In genomic region chr19:44292941-44293768, GRCm38 (mm10) we compare ENCODE assay signal across 8 mouse cellular contexts. TPM values are rescaled to one million over a fixed set of nuclear protein-coding genes. Genes with fewer than 3 reads are reported as not detected.
DNase-seq lines count a peak whose midpoint lies in the region; ATAC-seq lines count a peak whose summit lies in the region.

Scd2 (plus strand) TSS chr19:44293674.

- H3K36me3 ChIP-seq in lung, embryonic 16.5 days (ENCODE audit: control insufficient read depth, insufficient read depth, low read length), result peaks cover 16% of the 10 kb centered on the region
- peaks cover 10% of the 10 kb centered on the region for H3K36me3 ChIP-seq in forebrain, embryonic 15.5 days
- 0 out of 2 replicates have a peak, but pooled peaks cover 4% of the 10 kb centered on the region for H3K36me3 ChIP-seq in intestine, embryonic 15.5 days

- H3K27ac ChIP-seq in lung, embryonic 16.5 days (ENCODE audit: low read length), result peak within 1 kb of the TSS; percentile 98
- peak within 1 kb of the TSS; percentile 99 for H3K27ac ChIP-seq in forebrain, embryonic 15.5 days (replicated peaks)
- H3K27ac ChIP-seq in intestine, embryonic 15.5 days, result peak within 1 kb of the TSS; percentile 98

- ATAC-seq in lung, embryonic 16.5 days (ENCODE audit: low read depth), result peak; percentile 12
- ATAC-seq in forebrain, embryonic 15.5 days (replicated peaks), result peak; percentile 63
- ATAC-seq in intestine, embryonic 15.5 days, result peak; percentile 52

- H3K4me3 ChIP-seq in lung, embryonic 16.5 days (ENCODE audit: low read length), result peak within 1 kb of the TSS; percentile 84
- peak within 1 kb of the TSS; percentile 78 for H3K4me3 ChIP-seq in forebrain, embryonic 15.5 days
- H3K4me3 ChIP-seq in intestine, embryonic 15.5 days (replicated peaks), result peak within 1 kb of the TSS; percentile 75

- peak within 1 kb of the TSS; percentile 96 for H3K4me2 ChIP-seq in lung, embryonic 16.5 days (ENCODE audit: low read depth, low read length)
- peak within 1 kb of the TSS; percentile 96 for H3K4me2 ChIP-seq in forebrain, embryonic 15.5 days (replicated peaks)
- H3K4me2 ChIP-seq in intestine, embryonic 15.5 days (replicated peaks), result peak within 1 kb of the TSS; percentile 87

- 2% methylated on average over 21 of the region's 21 CpGs for WGBS in lung, embryonic 16.5 days
- WGBS in forebrain, embryonic 15.5 days, result 2% methylated on average over 21 of the region's 21 CpGs
- WGBS in intestine, embryonic 15.5 days, result 2% methylated on average over 21 of the region's 21 CpGs

- no peak for DNase-seq in lung, postnatal 14 days
- no peak for DNase-seq in adrenal gland, adult 8-10 months
- peak; percentile 37 for DNase-seq in lung, postnatal 10 days
- peak; percentile 32 for DNase-seq in thymus, postnatal 14 days
- DNase-seq in frontal cortex, postnatal 14 days (ENCODE audit: low spot score in 2 of 2), result no peak

- H3K9me3 ChIP-seq in lung, embryonic 16.5 days (ENCODE audit: control insufficient read depth, low read length), result no peaks in the 10 kb centered on the region
- H3K9me3 ChIP-seq in forebrain, embryonic 15.5 days, result no peaks in the 10 kb centered on the region
- no peaks in the 10 kb centered on the region for H3K9me3 ChIP-seq in intestine, embryonic 15.5 days

- no peaks in the 10 kb centered on the region for H3K27me3 ChIP-seq in lung, embryonic 16.5 days (ENCODE audit: control insufficient read depth, insufficient read depth, low read depth, low read length)
- no peaks in the 10 kb centered on the region for H3K27me3 ChIP-seq in forebrain, embryonic 15.5 days
- H3K27me3 ChIP-seq in intestine, embryonic 15.5 days (replicated peaks), result no peaks in the 10 kb centered on the region

- H3K9ac ChIP-seq in lung, embryonic 16.5 days (ENCODE audit: low read length), result peak within 1 kb of the TSS; percentile 92
- peak within 1 kb of the TSS; percentile 92 for H3K9ac ChIP-seq in forebrain, embryonic 15.5 days (replicated peaks)
- peak within 1 kb of the TSS; percentile 86 for H3K9ac ChIP-seq in intestine, embryonic 15.5 days

- H3K4me1 ChIP-seq in lung, embryonic 16.5 days (replicated peaks; ENCODE audit: control insufficient read depth, insufficient read depth, low read length), result peaks cover 53% of the 10 kb centered on the region
- H3K4me1 ChIP-seq in forebrain, embryonic 15.5 days, result peaks cover 44% of the 10 kb centered on the region
- peaks cover 48% of the 10 kb centered on the region for H3K4me1 ChIP-seq in intestine, embryonic 15.5 days (replicated peaks)

RNA-seq across cellular contexts. Expression of gene Scd2, which starts in this region (rescaled TPM):
- polyA plus RNA-seq in lung, embryonic 16.5 days (2015; fragmentation: Nextera tagmentation; extraction: Ambion mirVana), result 225 and 232 TPM in 2 replicates
- 1,000 to 10,000 TPM in 3 of 4 experiments, 100 to 1,000 TPM in 1; 965 to 1,225 (median 1,109) TPM for total RNA-seq in adrenal gland, adult 8-10 months (2022)
- 253 and 267 TPM in 2 replicates for polyA plus RNA-seq in forebrain, embryonic 15.5 days (2015; fragmentation: Nextera tagmentation; extraction: Ambion mirVana)
- 417 and 432 TPM in 2 replicates for polyA plus RNA-seq in intestine, embryonic 15.5 days (2015; fragmentation: Nextera tagmentation; extraction: Ambion mirVana)

Comparison
In these comparisons a context has a peak if more than half of its experiments do, and no peak if none do; other contexts are left out.
1. DNase-seq: peak in lung, postnatal 10 days (single experiment) and thymus, postnatal 14 days (single experiment); none in lung, postnatal 14 days (single experiment), adrenal gland, adult 8-10 months (single experiment) and frontal cortex, postnatal 14 days (0 of 2).
2. ATAC-seq: peak in every context shown above with its lines; median percentile 63 in forebrain, embryonic 15.5 days; 52 in intestine, embryonic 15.5 days; 12 in lung, embryonic 16.5 days.
3. Peak in every context shown above with its lines, with median percentiles within 50 percentile points of each other: H3K27ac ChIP-seq, H3K4me2 ChIP-seq, H3K4me3 ChIP-seq and H3K9ac ChIP-seq.